Mouse (Mus musculus): ENCODE results near the gene Rbfox1. TPM values are rescaled to one million over a fixed set of nuclear protein-coding genes. Genes with fewer than 3 reads are reported as not detected.

Rbfox1 gene
- polyA plus RNA-seq, 1 experiment from 2014 or later, result 4.3 TPM

GRCm38 (mm10) chr16:7004565-7004964 is 1119.4 kb downstream of the Rbfox1 start:
- Histone ChIP-seq H3K27ac (replicated peaks) (no peak overlapping the region), H3K27me3 (no peaks in the 10 kb centered on the region), H3K9me3 (replicated peaks) (no peaks in the 10 kb centered on the region), H3K4me1 (no peaks in the 10 kb centered on the region), H3K9ac (no peak overlapping the region), H3K4me2 (replicated peaks) (no peak overlapping the region), H3K4me3 (replicated peaks) (no peak overlapping the region), H3K36me3 (no peaks in the 10 kb centered on the region)
- WGBS, result 91% methylated on average over 3 of the region's 3 CpGs
- no peak for ATAC-seq (ENCODE audit: insufficient number of reproducible peaks, low FRiP score, low TSS enrichment, low read depth)

DNA sequence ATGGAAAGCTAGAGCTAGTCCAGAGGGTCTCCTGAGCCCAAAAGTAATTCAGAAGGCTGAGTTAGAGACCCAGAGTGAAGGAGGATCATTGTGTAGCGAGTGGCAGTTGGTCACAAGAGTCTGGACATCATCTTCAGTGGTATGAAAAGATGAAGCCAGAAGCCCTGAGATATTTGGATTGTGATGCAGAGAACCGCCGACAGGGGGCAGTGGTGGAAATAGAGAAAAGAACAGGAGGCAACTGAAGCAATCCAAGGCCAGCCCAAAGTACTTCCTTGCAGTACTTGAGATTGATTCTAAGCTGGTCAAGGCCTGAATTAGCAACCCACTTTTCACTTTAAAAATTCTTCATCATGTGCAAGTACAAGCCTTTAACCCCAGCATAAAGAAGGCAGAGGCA is 1120.3 kb downstream of the Rbfox1 start:
- H3K27ac ChIP-seq (replicated peaks), result no peak overlapping the region
- no peak overlapping the region for H3K4me2 ChIP-seq (replicated peaks)
- H3K9ac ChIP-seq, result no peak overlapping the region
- no peaks in the 10 kb centered on the region for H3K36me3 ChIP-seq
- no peaks in the 10 kb centered on the region for H3K27me3 ChIP-seq
- 20% methylated on average over 3 of the region's 3 CpGs for WGBS
- H3K4me1 ChIP-seq, result no peaks in the 10 kb centered on the region
- no peaks in the 10 kb centered on the region for H3K9me3 ChIP-seq (replicated peaks)
- no peak overlapping the region for H3K4me3 ChIP-seq (replicated peaks)
- no peak for ATAC-seq (ENCODE audit: insufficient number of reproducible peaks, low FRiP score, low TSS enrichment, low read depth)

- H3K36me3 ChIP-seq, result no peaks in the 10 kb centered on the region
- H3K4me2 ChIP-seq (replicated peaks), result no peak overlapping the region
- H3K27ac ChIP-seq (replicated peaks), result no peak overlapping the region
- no peaks in the 10 kb centered on the region for H3K9me3 ChIP-seq (replicated peaks)
- H3K4me1 ChIP-seq, result no peaks in the 10 kb centered on the region
- WGBS, result 65% methylated on average over 7 of the region's 7 CpGs
- H3K4me3 ChIP-seq (replicated peaks), result no peak overlapping the region
- ATAC-seq (ENCODE audit: insufficient number of reproducible peaks, low FRiP score, low TSS enrichment, low read depth), result no peak
- H3K27me3 ChIP-seq, result no peaks in the 10 kb centered on the region
- no peak overlapping the region for H3K9ac ChIP-seq
Measured at GRCm38 (mm10) chr16:7017310-7017709, 1132.2 kb downstream of the Rbfox1 start.

DNA sequence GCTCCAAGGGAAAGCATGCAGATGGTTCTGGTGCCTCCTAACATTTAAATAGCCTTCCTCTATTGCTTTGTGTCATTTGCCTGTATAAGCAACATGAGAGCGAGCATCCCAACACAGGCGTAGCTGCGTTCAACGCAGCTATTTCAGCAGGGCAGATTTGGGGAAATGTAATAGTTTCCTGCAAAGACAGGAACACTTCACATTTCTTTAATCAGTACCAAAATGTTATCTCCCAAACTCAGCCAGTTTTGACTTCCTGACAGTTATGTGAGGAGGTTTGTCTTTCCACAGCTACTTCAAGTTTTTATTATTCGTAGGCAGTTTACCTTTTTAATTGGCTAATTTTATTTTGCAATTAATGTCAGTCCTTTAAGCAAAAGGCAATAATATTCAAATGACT is 1149.1 kb downstream of the Rbfox1 start:
- WGBS, result 71% methylated on average over 5 of the region's 5 CpGs
- peaks cover 28% of the 10 kb centered on the region for H3K27me3 ChIP-seq

GRCm38 (mm10) chr16:7036566-7036965 is 1151.4 kb downstream of the Rbfox1 start:
- no peak overlapping the region for H3K4me3 ChIP-seq (replicated peaks)
- no peak overlapping the region for H3K9ac ChIP-seq
- no peak overlapping the region for H3K4me2 ChIP-seq (replicated peaks)
- ATAC-seq (ENCODE audit: insufficient number of reproducible peaks, low FRiP score, low TSS enrichment, low read depth), result no peak
- 63% methylated on average over 3 of the region's 3 CpGs for WGBS
- H3K27ac ChIP-seq (replicated peaks), result no peak overlapping the region
- H3K36me3 ChIP-seq, result no peaks in the 10 kb centered on the region
- H3K27me3 ChIP-seq, result peaks cover 36% of the 10 kb centered on the region
- H3K9me3 ChIP-seq (replicated peaks), result no peaks in the 10 kb centered on the region
- H3K4me1 ChIP-seq, result peaks cover 8% of the 10 kb centered on the region

More for the DNA sequence above, 1149.1 kb downstream of the Rbfox1 start:
- Histone ChIP-seq H3K9ac (no peak overlapping the region), H3K4me3 (replicated peaks) (no peak overlapping the region), H3K9me3 (replicated peaks) (no peaks in the 10 kb centered on the region), H3K4me2 (replicated peaks) (no peak overlapping the region), H3K4me1 (peaks cover 5% of the 10 kb centered on the region), H3K36me3 (no peaks in the 10 kb centered on the region), H3K27ac (replicated peaks) (no peak overlapping the region)
- no peak for ATAC-seq (ENCODE audit: insufficient number of reproducible peaks, low FRiP score, low TSS enrichment, low read depth)

GRCm38 (mm10) chr16:7036988-7037387 is 1151.8 kb downstream of the Rbfox1 start:
- no peak overlapping the region for H3K9ac ChIP-seq
- H3K27me3 ChIP-seq, result peaks cover 40% of the 10 kb centered on the region
- 61% methylated on average over 8 of the region's 8 CpGs for WGBS
- H3K9me3 ChIP-seq (replicated peaks), result no peaks in the 10 kb centered on the region
- no peaks in the 10 kb centered on the region for H3K36me3 ChIP-seq
- H3K27ac ChIP-seq (replicated peaks), result no peak overlapping the region
- no peak overlapping the region for H3K4me2 ChIP-seq (replicated peaks)
- H3K4me1 ChIP-seq, result peaks cover 8% of the 10 kb centered on the region
- H3K4me3 ChIP-seq (replicated peaks), result no peak overlapping the region
- no peak for ATAC-seq (ENCODE audit: insufficient number of reproducible peaks, low FRiP score, low TSS enrichment, low read depth)

GRCm38 (mm10) chr16:7038639-7039260 is 1153.6 kb downstream of the Rbfox1 start:
- no peaks in the 10 kb centered on the region for H3K36me3 ChIP-seq
- H3K27ac ChIP-seq (replicated peaks), result no peak overlapping the region
- H3K4me1 ChIP-seq, result peaks cover 8% of the 10 kb centered on the region
- H3K27me3 ChIP-seq, result peaks cover 43% of the 10 kb centered on the region
- peak overlapping the region; percentile 41 for H3K4me2 ChIP-seq (replicated peaks)
- ATAC-seq (ENCODE audit: insufficient number of reproducible peaks, low FRiP score, low TSS enrichment, low read depth), result no peak
- peak overlapping the region; percentile 14 for H3K4me3 ChIP-seq (replicated peaks)
- H3K9me3 ChIP-seq (replicated peaks), result no peaks in the 10 kb centered on the region
- H3K9ac ChIP-seq, result no peak overlapping the region
- 1% methylated on average over 18 of the region's 18 CpGs for WGBS

DNA sequence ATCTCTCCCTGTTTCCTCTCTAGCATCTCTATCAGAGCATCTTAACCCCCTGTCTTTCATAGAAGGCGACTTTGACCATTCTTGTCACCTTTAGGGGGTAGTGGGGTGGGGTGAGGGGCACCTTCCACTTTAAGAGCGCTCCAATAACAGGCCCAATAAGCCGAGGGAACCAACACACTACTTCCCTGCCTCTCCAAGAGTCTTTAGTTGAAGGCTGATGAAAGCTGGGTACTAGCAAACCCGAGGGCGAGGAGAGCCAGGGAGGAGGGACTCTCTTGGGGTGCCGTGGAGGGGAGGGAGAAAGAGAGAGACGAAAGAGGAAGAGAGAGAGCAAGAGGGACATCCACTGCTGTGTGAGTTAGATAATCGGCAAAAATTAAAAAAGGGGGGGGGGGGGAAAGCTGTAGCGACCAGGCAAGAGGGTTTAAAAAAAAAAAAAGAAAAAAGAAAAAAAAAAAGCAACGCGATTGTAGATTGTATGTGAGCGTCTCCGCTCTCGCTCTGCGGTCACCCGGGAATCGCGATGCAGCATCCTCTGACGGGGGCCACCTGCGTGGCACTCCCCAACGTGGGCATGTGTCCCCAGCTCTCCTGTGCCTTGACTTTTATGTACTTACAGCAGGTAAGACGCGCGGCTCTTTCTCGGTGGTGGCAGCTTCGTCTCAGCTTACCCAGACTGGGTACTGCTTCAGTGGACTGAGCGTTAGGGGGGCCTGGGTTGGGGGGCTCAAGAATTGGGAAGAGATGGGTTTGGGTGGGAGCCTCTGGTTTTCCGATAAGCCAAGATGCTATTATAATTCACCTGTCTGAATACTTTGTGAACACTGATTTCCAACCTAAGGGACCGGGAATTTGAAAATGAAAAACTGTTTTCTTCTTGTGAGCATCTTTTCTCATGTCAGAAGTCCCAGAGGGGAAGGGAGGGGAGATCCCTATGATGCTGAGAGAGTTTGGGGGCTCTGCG is 1154.5 kb downstream of the Rbfox1 start:
- Histone ChIP-seq H3K36me3 (no peaks in the 10 kb centered on the region), H3K9ac (no peak overlapping the region), H3K27ac (replicated peaks) (no peak overlapping the region), H3K27me3 (peaks cover 43% of the 10 kb centered on the region), H3K4me3 (replicated peaks) (peak overlapping the region; percentile 24), H3K4me1 (peaks cover 8% of the 10 kb centered on the region), H3K9me3 (replicated peaks) (no peaks in the 10 kb centered on the region), H3K4me2 (replicated peaks) (peak overlapping the region; percentile 44)
- WGBS, result 2% methylated on average over 29 of the region's 30 CpGs
- no peak for ATAC-seq (ENCODE audit: insufficient number of reproducible peaks, low FRiP score, low TSS enrichment, low read depth)

DNA sequence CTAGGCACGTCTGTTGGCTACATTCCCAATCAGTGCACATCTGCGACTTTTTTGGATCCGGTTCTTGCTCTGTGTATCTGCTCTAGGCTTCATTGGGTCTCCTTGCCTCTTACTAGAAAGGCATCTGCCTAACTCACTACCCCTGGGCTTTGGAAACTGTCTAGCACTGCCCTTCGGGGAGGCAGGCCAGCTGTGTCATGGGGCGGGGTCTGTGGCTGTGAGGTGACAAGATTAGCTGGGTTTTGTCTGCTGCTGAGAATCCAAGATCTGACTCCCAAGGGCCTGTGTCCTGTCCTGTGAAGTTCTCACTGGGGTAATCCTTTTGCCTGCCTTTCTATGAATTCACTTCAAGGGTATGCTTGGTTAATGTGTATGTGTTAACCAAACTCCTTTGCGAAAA is 1155.5 kb downstream of the Rbfox1 start:
- Histone ChIP-seq H3K36me3 (no peaks in the 10 kb centered on the region), H3K4me2 (replicated peaks) (no peak overlapping the region), H3K9ac (no peak overlapping the region), H3K4me1 (peaks cover 8% of the 10 kb centered on the region), H3K27ac (replicated peaks) (no peak overlapping the region), H3K9me3 (replicated peaks) (no peaks in the 10 kb centered on the region), H3K27me3 (peaks cover 36% of the 10 kb centered on the region), H3K4me3 (replicated peaks) (no peak overlapping the region)
- ATAC-seq (ENCODE audit: insufficient number of reproducible peaks, low FRiP score, low TSS enrichment, low read depth), result no peak
- WGBS, result 26% methylated on average over 6 of the region's 6 CpGs

- Histone ChIP-seq H3K4me2 (replicated peaks) (no peak overlapping the region), H3K27ac (replicated peaks) (no peak overlapping the region), H3K36me3 (no peaks in the 10 kb centered on the region), H3K9ac (no peak overlapping the region), H3K4me1 (peaks cover 5% of the 10 kb centered on the region; the same call in 1 of the 2 replicates), H3K4me3 (replicated peaks) (no peak overlapping the region), H3K9me3 (replicated peaks) (no peaks in the 10 kb centered on the region), H3K27me3 (peaks cover 7% of the 10 kb centered on the region; the same call in 1 of the 2 replicates)
- ATAC-seq (ENCODE audit: insufficient number of reproducible peaks, low FRiP score, low TSS enrichment, low read depth), result no peak
- 73% methylated on average over 2 of the region's 2 CpGs for WGBS
Measured at GRCm38 (mm10) chr16:7047421-7047820, 1162.3 kb downstream of the Rbfox1 start.

DNA sequence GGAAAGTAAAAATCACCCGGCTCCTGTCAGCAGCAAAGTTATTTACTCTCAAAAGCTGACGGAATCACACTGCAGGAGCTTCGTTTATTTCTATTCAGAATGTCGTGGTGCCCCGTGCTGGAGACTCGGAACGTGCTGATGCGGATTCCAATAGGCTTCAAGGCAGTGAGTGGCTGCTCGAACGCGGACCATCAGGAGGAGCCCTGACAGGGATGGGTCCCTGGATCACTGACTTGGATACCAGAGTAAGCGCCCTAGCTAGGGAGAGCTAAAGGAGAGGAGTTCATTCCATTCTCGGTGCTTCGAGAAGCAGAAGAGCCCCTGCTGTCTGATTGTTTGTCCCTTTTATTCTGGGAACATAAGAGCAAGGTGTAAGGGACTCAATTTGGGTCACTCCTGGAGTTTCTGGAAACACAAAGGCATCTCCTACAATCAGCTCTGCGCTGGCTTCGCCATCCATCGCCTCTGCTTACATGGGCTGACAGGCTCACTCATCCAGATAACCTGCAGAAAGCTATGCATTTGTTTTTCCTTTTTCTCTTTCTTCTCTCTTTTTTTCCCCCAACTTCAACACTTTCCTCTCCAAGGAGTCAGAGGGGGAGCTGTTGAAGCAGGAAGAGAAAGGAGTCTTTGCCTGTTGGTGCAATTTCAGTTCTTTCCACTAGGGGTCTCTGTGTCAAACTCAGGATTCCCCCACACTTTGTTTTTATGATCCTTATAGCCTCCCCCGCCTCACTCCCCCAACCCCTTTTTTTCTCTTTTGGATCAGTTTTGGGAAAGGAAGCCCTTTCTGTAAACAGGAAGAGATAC is 1164.2 kb downstream of the Rbfox1 start:
- WGBS, result 9% methylated on average over 18 of the region's 18 CpGs
- H3K4me1 ChIP-seq, result peaks cover 5% of the 10 kb centered on the region; the same call in 1 of the 2 replicates
- H3K4me3 ChIP-seq (replicated peaks), result peak overlapping the region; percentile 22
- no peak overlapping the region for H3K27ac ChIP-seq (replicated peaks)
- H3K27me3 ChIP-seq, result peaks cover 7% of the 10 kb centered on the region; the same call in 1 of the 2 replicates
- ATAC-seq (ENCODE audit: insufficient number of reproducible peaks, low FRiP score, low TSS enrichment, low read depth), result no peak
- no peak overlapping the region for H3K9ac ChIP-seq
- peak overlapping the region; percentile 37 for H3K4me2 ChIP-seq (replicated peaks)
- H3K9me3 ChIP-seq (replicated peaks), result no peaks in the 10 kb centered on the region
- H3K36me3 ChIP-seq, result no peaks in the 10 kb centered on the region
